Mouse (Mus musculus) hindbrain, embryonic 16.5 days (tissue): ENCODE results near the gene Klk14. TPM values are rescaled to one million over a fixed set of nuclear protein-coding genes. Genes with fewer than 3 reads are reported as not detected.
"Not testable (repeated sequence)": the region's sequence is repeated elsewhere in the genome, so short reads cannot be mapped to it uniquely, and the experiment has no call there.

ENCODE experiments used
- ATAC-seq: fragments of 200-750 bp; cut with Nextera tagmentation; 2 replicates; pipeline ENCODE4 v1.8.0; 2017; ENCODE audit warnings: moderate TSS enrichment, moderate library complexity
- H3K27ac ChIP-seq: fragments of 300-500 bp; sonication (generic); 2 replicates; pipeline ENCODE4 v1.5.1; 2014; ENCODE audit warnings: low read depth, mild to moderate bottlenecking, control low read depth, low read length, moderate library complexity
- H3K27me3 ChIP-seq: fragments of 300-500 bp; sonication (generic); replicated peaks from 2 replicates; pipeline ENCODE4 v1.6.1; 2014; ENCODE audit warnings: low read length; ENCODE audit not compliant: control insufficient read depth, insufficient read depth
- H3K36me3 ChIP-seq: fragments of 300-500 bp; sonication (generic); 2 replicates; pipeline ENCODE4 v1.6.1; 2014; ENCODE audit warnings: mild to moderate bottlenecking, low read length, moderate library complexity, mixed read lengths; ENCODE audit not compliant: control insufficient read depth, insufficient read depth
- H3K4me1 ChIP-seq: fragments of 300-500 bp; sonication (generic); 2 replicates; pipeline ENCODE4 v1.6.1; 2014; ENCODE audit warnings: low read depth, low read length; ENCODE audit not compliant: control insufficient read depth, insufficient read depth
- H3K4me2 ChIP-seq: fragments of 300-500 bp; sonication (generic); 2 replicates; pipeline ENCODE4 v1.6.1; 2014; ENCODE audit warnings: mild to moderate bottlenecking, low read length, control low read depth, moderate library complexity
- H3K4me3 ChIP-seq: fragments of 300-500 bp; sonication (generic); 2 replicates; pipeline ENCODE4 v1.5.1; 2014; ENCODE audit warnings: mild to moderate bottlenecking, low read length, control low read depth, moderate library complexity
- H3K9ac ChIP-seq: fragments of 300-500 bp; sonication (generic); 2 replicates; pipeline ENCODE4 v1.6.1; 2014; ENCODE audit warnings: low read depth, mild to moderate bottlenecking, control low read depth, low read length, moderate library complexity
- H3K9me3 ChIP-seq: fragments of 300-500 bp; sonication (generic); 2 replicates; pipeline ENCODE4 v1.6.1; 2014; ENCODE audit warnings: mild to moderate bottlenecking, low read length, moderate library complexity; ENCODE audit not compliant: control insufficient read depth
- WGBS: fragments of 180-500 bp; shearing (Covaris S2); extraction: QIAGEN DNeasy Blood & Tissue Kit; methylation state at CpG from one replicate; pipeline ENCODE4 v1.1.7; 2014; 5-methylcytosine and 5-hydroxymethylcytosine counted together
- polyA plus RNA-seq: library from polyadenylated mRNA; unstranded; fragments of >200 nt; fragmentation: Nextera tagmentation; extraction: Ambion mirVana; gene quantifications from 2 replicates; pipeline ENCODE4 v1.2.1, GENCODE M21; 2015

The Klk14 gene
- polyA plus RNA-seq, result not detected in 2 replicates

GRCm38 (mm10) chr7:43690118-43690517 lies at the start of gene Klk14:
TSS of gene Klk14 (plus strand) at chr7:43690418.
- Histone ChIP-seq H3K9me3 (no peaks in the 10 kb centered on the region), H3K27me3 (no peaks in the 10 kb centered on the region), H3K9ac (no peak within 1 kb of the TSS), H3K36me3 (no peaks in the 10 kb centered on the region), H3K4me2 (no peak within 1 kb of the TSS), H3K4me1 (no peaks in the 10 kb centered on the region), H3K27ac (no peak within 1 kb of the TSS), H3K4me3 (no peak within 1 kb of the TSS)
- ATAC-seq, result no peak

GRCm38 (mm10) chr7:43642587-43642986 lies 47.6 kb upstream of the Klk14 start:
- H3K27me3 ChIP-seq, result no peaks in the 10 kb centered on the region
- no peaks in the 10 kb centered on the region for H3K4me1 ChIP-seq
- no peak overlapping the region for H3K4me3 ChIP-seq
- no peak for ATAC-seq
- H3K36me3 ChIP-seq, result no peaks in the 10 kb centered on the region
- H3K4me2 ChIP-seq, result no peak overlapping the region
- 82% methylated on average over 5 of the region's 5 CpGs for WGBS
- no peak overlapping the region for H3K9ac ChIP-seq
- H3K27ac ChIP-seq, result no peak overlapping the region
- no peaks in the 10 kb centered on the region for H3K9me3 ChIP-seq

GRCm38 (mm10) chr7:43643046-43643652 lies 47.1 kb upstream of the Klk14 start:
- H3K4me1 ChIP-seq, result no peaks in the 10 kb centered on the region
- H3K9me3 ChIP-seq, result no peaks in the 10 kb centered on the region
- no peak for ATAC-seq
- no peak overlapping the region for H3K4me3 ChIP-seq
- H3K36me3 ChIP-seq, result no peaks in the 10 kb centered on the region
- H3K9ac ChIP-seq, result no peak overlapping the region
- no peak overlapping the region for H3K27ac ChIP-seq
- H3K27me3 ChIP-seq, result no peaks in the 10 kb centered on the region
- WGBS, result 83% methylated on average over 17 of the region's 17 CpGs
- no peak overlapping the region for H3K4me2 ChIP-seq

- no peak for ATAC-seq
- no peaks in the 10 kb centered on the region for H3K36me3 ChIP-seq
Observed at GRCm38 (mm10) chr7:43652683-43653082, 37.5 kb upstream of the Klk14 start.

GRCm38 (mm10) chr7:43654519-43654918 lies 35.7 kb upstream of the Klk14 start:
- H3K36me3 ChIP-seq, result no peaks in the 10 kb centered on the region
- H3K27me3 ChIP-seq, result no peaks in the 10 kb centered on the region
- no peaks in the 10 kb centered on the region for H3K4me1 ChIP-seq
- no peak for ATAC-seq
- no peak overlapping the region for H3K27ac ChIP-seq
- 79% methylated on average over 3 of the region's 3 CpGs for WGBS
- H3K9me3 ChIP-seq, result no peaks in the 10 kb centered on the region
- H3K4me2 ChIP-seq, result no peak overlapping the region
- H3K4me3 ChIP-seq, result no peak overlapping the region
- H3K9ac ChIP-seq, result no peak overlapping the region

More at GRCm38 (mm10) chr7:43652683-43653082, 37.5 kb upstream of the Klk14 start:
- Histone ChIP-seq H3K4me1 (no peaks in the 10 kb centered on the region), H3K27ac (no peak overlapping the region), H3K4me3 (no peak overlapping the region), H3K4me2 (no peak overlapping the region), H3K9ac (no peak overlapping the region), H3K9me3 (no peaks in the 10 kb centered on the region), H3K27me3 (no peaks in the 10 kb centered on the region)
- 85% methylated on average over 6 of the region's 6 CpGs for WGBS

- no peaks in the 10 kb centered on the region for H3K4me1 ChIP-seq
- no peak overlapping the region for H3K27ac ChIP-seq
- H3K9ac ChIP-seq, result no peak overlapping the region
- no peaks in the 10 kb centered on the region for H3K27me3 ChIP-seq
- 68% methylated on average over 6 of the region's 6 CpGs for WGBS
- no peak for ATAC-seq
- H3K4me3 ChIP-seq, result no peak overlapping the region
- H3K9me3 ChIP-seq, result no peaks in the 10 kb centered on the region
- H3K36me3 ChIP-seq, result no peaks in the 10 kb centered on the region
- no peak overlapping the region for H3K4me2 ChIP-seq
Observed at GRCm38 (mm10) chr7:43656232-43656631, 34.0 kb upstream of the Klk14 start.

GRCm38 (mm10) chr7:43660002-43660401 lies 30.2 kb upstream of the Klk14 start, which contains the start of gene Siglece:
TSS of gene Siglece (minus strand) at chr7:43660161.
- Histone ChIP-seq H3K9me3 (no peaks in the 10 kb centered on the region), H3K36me3 (no peaks in the 10 kb centered on the region)

GRCm38 (mm10) chr7:43662804-43663203 lies 27.4 kb upstream of the Klk14 start:
- H3K27me3 ChIP-seq, result no peaks in the 10 kb centered on the region
- 94% methylated on average over 1 of the region's 1 CpGs for WGBS

More at GRCm38 (mm10) chr7:43660002-43660401, 30.2 kb upstream of the Klk14 start, which contains the start of gene Siglece:
- Histone ChIP-seq H3K4me2 (no peak within 1 kb of the TSS), H3K9ac (no peak within 1 kb of the TSS), H3K4me3 (no peak within 1 kb of the TSS), H3K27me3 (no peaks in the 10 kb centered on the region), H3K27ac (no peak within 1 kb of the TSS), H3K4me1 (no peaks in the 10 kb centered on the region)
- no peak for ATAC-seq
- WGBS, result 71% methylated on average over 1 of the region's 1 CpGs

GRCm38 (mm10) chr7:43667221-43667620 lies 23.0 kb upstream of the Klk14 start:
- H3K9ac ChIP-seq, H3K36me3 ChIP-seq, ATAC-seq, H3K4me2 ChIP-seq, H3K4me3 ChIP-seq, H3K9me3 ChIP-seq, H3K27me3 ChIP-seq, H3K27ac ChIP-seq, H3K4me1 ChIP-seq: not testable (repeated sequence)
- WGBS, result 85% methylated on average over 4 of the region's 4 CpGs

More at GRCm38 (mm10) chr7:43662804-43663203, 27.4 kb upstream of the Klk14 start:
- H3K4me2 ChIP-seq, result no peak overlapping the region
- no peak for ATAC-seq
- no peak overlapping the region for H3K4me3 ChIP-seq
- no peaks in the 10 kb centered on the region for H3K4me1 ChIP-seq
- no peak overlapping the region for H3K27ac ChIP-seq
- no peaks in the 10 kb centered on the region for H3K9me3 ChIP-seq
- H3K36me3 ChIP-seq, result no peaks in the 10 kb centered on the region
- H3K9ac ChIP-seq, result no peak overlapping the region
